Mouse (Mus musculus) cerebellum, adult 2 months (tissue): ENCODE results near the gene Gm44805.

Experiments used
- CTCF ChIP-seq: fragments of 200-500 bp; IDR thresholded peaks from 2 replicates; pipeline ENCODE4 v1.5.1; 2011; ENCODE audit warnings: low read depth, mild to moderate bottlenecking, control low read depth, low read length, moderate library complexity, borderline replicate concordance; ENCODE audit not compliant: insufficient read depth
- POLR2A ChIP-seq: fragments of 200-500 bp; IDR thresholded peaks from 2 replicates; pipeline ENCODE4 v1.6.1; 2011; ENCODE audit warnings: low read length, control low read depth, borderline replicate concordance; ENCODE audit not compliant: insufficient read depth

GRCm38 (mm10) chr7:19722754-19723195 lies 41.6 kb upstream of the Gm44805 start:
- TF ChIP-seq CTCF: no peak
- no peak for TF ChIP-seq POLR2A
